Mouse (Mus musculus): ENCODE data around the gene Iqsec1. TPM values are rescaled to one million over a fixed set of nuclear protein-coding genes. Genes with fewer than 3 reads are reported as not detected.

Iqsec1 gene
- total RNA-seq, 2 experiments from 2014 or later, result 107 to 124 TPM

- DNase-seq (ENCODE audit: low spot score), result no peak
Measured at GRCm38 (mm10) chr6:90622758-90623455, 365.6 kb downstream of the Iqsec1 start.

GRCm38 (mm10) chr6:90621584-90621890 is 366.9 kb downstream of the Iqsec1 start:
- no peak for DNase-seq (ENCODE audit: low spot score)

DNA sequence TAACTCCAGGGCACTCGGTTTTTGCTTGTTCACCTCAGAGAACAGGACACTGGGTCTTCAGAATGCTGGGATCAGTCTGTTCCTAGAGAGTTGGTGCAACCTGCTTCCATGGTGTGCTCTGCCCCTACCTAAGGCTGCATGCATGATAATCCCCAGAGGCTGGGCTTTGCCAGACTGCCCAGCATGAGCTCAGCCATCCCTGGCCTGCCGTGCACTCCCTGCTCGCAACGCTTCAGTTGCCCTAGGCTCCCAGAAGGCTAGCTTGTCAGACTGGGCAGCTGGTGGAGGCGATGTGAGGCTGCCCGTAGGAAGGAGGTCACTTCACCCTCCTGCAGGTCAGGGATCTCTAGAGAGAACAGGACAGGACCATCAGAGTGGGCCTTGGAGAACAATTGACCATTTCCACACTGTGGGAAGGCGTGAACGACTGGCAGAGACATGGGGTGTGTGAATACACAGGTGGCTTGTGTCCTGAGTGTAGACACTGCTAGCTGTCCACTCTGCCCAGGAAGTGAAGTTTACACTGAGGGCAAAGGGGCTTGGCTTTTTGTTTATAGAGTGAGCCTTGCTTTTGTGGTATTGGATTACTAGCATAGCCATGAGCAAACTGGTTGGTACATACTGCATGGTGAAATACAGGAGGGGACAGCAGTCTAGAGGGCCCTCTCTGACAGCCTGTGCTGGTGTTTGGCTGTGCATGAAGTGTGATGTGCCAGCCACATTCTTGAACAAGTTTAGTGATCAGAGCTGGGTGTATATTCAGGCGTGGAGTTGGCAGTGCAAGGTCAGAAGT is 367.5 kb downstream of the Iqsec1 start:
- DNase-seq (ENCODE audit: low spot score), result peak; percentile 60

DNA sequence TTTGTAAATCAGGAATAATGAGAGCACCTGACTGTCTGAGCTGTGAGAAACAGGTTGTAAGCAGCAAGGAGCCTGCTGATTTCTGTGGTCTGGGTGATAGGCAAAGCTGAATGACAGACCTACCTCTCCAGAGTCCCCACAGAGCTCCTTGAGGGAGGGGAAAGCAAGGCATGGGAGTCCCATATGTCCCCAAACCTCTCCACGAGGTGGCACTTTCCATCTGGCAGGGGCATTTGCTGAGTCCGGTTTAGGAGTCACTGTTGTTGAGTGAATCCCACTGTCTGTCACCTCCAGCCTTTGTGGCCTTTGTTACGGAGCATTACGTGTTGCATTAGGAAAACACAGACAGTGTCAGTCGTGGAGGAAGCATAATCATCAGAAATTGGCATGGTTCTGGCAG is 368.5 kb downstream of the Iqsec1 start:
- DNase-seq (ENCODE audit: low spot score), result no peak

GRCm38 (mm10) chr6:90618821-90619636 is 369.5 kb downstream of the Iqsec1 start:
- DNase-seq (ENCODE audit: low spot score), result peak; percentile 49

DNA sequence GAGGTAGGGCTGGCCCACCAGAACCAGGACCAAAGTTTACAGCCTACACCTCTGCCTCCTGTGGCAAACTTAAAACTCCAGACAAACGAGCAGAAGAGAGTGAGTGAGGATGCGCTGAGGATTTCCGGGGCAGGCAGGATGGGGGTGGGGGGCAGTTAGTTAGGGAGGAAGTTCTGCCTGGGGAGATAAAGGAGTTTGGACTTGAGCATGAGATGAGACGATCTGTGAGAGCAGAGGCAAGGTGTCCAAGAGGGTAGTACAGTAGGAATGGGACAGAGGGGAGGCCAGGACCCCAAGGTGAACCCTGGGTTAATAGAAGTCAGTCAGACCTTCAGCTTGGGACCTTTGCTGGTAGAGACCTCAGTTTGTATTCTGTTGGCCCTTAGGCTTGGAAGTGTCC is 370.2 kb downstream of the Iqsec1 start:
- no peak for DNase-seq (ENCODE audit: low spot score)

- no peak for DNase-seq (ENCODE audit: low spot score)
Measured at GRCm38 (mm10) chr6:90616481-90616880, 372.0 kb downstream of the Iqsec1 start.

GRCm38 (mm10) chr6:90615991-90616390 is 372.5 kb downstream of the Iqsec1 start:
- DNase-seq (ENCODE audit: low spot score), result peak; percentile 75

- no peak for DNase-seq (ENCODE audit: low spot score)
Measured at GRCm38 (mm10) chr6:90615362-90615761, 373.1 kb downstream of the Iqsec1 start.

- no peak for DNase-seq (ENCODE audit: low spot score)
Measured at GRCm38 (mm10) chr6:90613277-90613676, 375.2 kb downstream of the Iqsec1 start.

DNA sequence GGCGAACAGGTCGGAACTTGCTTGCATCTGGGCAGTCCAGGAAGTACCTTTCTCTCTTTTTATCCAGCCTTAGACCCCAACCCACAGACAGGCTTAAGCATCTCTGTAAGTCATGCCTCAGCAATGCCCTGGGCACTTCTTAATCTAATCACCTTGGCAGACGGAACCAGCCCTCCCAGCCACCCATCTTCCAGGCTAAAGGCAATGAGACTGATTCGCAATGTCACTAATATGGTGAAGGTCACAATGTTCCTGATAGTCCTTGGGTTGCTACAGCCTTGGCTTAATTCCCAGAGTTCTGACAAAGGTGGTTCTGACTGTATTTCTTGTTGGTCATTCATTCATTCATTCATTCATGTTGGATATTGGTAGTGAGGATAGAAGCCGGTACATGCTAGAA is 378.2 kb downstream of the Iqsec1 start:
- DNase-seq (ENCODE audit: low spot score), result no peak

- DNase-seq (ENCODE audit: low spot score), result no peak
Measured at GRCm38 (mm10) chr6:90608186-90608585, 380.3 kb downstream of the Iqsec1 start.

DNA sequence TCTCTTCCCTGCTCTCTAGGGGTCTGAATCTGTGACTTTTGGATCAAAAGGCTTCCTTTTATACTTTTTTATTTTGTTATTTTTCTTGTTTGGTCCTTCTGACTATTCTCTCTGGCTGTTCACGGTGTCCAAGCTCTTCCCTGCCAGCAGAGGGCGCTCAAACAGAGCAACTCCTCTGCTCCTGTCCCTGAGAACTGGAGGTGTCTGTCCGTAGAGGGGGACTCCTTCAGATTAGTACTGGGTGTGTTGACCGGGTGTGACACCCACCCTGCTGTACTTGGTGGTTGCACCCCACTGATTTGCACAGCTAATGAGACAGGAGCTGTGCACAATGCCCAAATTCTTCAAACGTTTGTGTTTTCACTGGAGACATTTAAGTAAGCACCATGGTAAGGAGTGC is 381.3 kb downstream of the Iqsec1 start:
- peak; percentile 68 for DNase-seq (ENCODE audit: low spot score)

DNA sequence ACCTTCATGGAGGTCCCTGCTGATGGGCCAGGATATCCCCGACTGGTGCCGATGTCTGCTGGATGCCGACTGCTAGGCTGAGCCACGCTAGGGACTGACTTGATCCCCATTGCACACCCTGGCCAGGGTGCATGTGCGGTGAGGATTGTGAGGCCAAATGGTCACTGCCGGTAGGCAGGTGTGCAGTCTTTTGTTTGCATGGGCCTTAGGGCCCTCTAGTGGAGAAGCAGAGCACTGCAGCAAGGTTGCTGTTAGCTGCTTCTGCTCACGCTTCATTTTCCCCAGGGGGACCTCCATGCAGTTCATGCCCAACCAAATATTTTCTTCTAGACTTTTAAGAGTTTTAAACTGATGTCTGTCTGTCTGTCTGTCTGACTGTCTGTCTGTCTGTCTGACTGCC is 381.9 kb downstream of the Iqsec1 start:
- DNase-seq (ENCODE audit: low spot score), result peak; percentile 73

Small RNAs within 50 kb of the gene (microRNA-seq; reads per million reads assigned to microRNA genes)
- gene Gm24816, result not detected

Other genes with a start within 250 kb of the Iqsec1 start
- 10 to 100 TPM; 18.4 to 22.1 TPM for gene Nup210, start 128.1 kb upstream of the Iqsec1 start, total RNA-seq (2021)
- 1 to 10 TPM; 6.7 to 7.2 TPM for gene Hdac11, start 168.0 kb upstream of the Iqsec1 start, total RNA-seq (2021)
- gene Fbln2, start 223.8 kb upstream of the Iqsec1 start, total RNA-seq (2021), result 10 to 100 TPM; 40.1 to 51.6 TPM